Mouse (Mus musculus): ENCODE data around the gene Plxnc1.

The Plxnc1 gene

GRCm38 (mm10) chr10:94823971-94824760 lies 120.5 kb downstream of the Plxnc1 start:
- DNase-seq (ENCODE audit: low spot score in 2 of 2): no peak

DNA sequence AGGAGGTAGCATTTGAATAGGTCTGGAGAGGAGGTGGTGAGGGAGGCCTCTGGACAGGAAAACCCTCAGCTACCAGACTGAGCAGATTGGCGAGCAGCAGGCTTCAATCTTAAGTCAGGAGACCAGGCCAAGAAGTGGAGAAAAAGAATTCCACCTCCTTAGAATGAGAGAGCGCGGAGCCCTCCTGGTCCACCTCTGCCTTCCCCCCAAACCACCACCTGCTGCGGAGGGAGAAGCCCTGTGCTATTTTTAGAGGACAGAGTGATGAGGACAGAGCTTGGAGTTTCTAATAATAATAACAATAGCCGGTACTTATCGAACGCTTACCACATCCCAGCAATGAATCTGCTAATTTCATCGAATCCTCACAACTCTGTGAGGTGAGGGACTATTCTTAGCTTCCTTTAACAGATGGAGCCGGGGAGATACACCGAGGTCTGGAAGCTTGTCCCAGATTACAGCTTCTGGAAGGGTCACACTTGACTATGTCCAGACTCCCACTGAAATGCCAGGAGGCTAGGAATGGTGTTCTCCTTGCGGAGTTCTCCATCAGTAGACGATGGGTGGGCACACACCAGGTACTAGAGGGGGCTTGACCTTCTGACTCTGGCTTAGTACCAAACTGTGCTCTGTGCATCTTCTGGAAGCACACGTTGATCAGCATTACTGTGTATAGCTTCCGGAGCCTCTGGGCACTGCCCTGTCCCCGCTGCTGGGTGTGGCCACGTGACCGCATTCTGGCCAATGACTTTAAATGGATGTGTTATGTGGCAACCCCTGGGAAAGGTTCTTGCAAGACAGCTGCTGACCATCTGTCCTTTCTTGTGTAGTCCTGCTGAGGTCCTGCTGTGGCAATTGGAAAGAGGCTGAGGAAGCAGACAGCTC lies 125.6 kb downstream of the Plxnc1 start:
- DNase-seq (ENCODE audit: low spot score in 2 of 2): no peak

- no peak for DNase-seq (ENCODE audit: low spot score in 2 of 2)
These were observed 126.5 kb downstream of the Plxnc1 start for GRCm38 (mm10) chr10:94818127-94818526.

DNA sequence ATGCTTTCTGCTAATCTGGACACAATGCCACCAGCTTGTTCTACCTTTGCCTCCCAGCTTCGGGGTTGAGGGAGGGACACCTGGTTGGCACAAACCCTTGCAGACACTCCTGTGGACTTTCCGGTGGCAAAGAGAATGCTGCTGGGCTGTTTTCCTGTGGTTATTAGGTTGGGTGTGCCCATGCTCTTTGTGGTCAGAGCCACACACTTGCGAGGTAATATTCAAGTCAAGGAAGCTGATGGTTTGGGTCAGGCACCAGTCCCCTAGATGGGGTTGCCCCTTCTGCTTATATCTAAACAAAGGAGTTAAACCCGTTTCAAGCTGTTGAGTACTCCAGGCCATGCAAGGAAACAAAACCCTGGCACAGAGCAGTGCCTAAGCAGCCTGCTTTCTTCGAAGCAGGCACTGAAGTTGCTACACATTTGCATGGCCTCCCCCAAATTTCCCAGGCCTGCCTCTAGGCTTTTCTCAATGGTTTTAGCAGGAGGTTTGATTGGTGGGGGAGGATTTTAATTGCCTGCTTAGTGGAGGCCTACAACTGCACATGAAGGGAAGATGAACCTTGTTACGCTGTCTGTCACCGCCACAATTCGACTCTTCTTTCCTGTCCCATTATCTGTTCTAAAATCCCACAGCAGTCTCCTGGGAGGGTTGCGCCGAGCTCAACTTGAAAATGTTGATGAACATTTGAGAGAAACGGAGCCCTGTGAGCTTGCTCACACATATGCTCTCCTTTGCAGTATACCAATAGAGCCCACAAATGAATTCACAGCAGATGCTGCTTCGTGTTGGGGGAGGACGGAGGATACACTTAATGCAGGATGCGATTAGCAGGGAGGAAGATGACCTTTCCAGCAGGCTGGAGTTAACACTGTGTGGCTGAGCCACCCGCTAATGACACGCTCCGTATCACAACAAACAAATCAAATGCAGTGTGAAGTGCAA lies 132.5 kb downstream of the Plxnc1 start:
- DNase-seq (ENCODE audit: low spot score in 2 of 2): no peak

- DNase-seq (ENCODE audit: low spot score in 2 of 2): no peak
These were observed 134.6 kb downstream of the Plxnc1 start for GRCm38 (mm10) chr10:94809946-94810472.

DNA sequence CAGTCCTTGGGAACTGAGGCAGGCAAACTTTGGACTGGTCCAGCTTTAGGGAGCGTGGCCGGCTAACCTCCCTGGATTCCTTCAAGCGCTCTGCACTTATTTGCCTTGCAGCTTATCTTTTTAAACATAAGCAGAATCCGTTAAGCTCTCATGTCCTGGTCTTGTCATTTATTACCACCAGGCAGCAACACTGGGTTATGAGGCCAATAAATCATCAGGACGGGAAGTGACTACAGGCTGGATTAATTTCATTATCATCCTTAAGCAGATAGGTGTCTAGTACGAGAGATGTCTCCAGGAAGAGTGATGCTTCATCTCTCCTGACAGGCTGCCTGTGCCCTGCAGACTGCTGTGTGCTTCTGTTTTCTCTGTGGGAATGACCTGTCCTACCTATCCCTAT lies 136.4 kb downstream of the Plxnc1 start:
- DNase-seq (ENCODE audit: low spot score in 2 of 2): no peak

GRCm38 (mm10) chr10:94807323-94807722 lies 137.3 kb downstream of the Plxnc1 start:
- no peak for DNase-seq (ENCODE audit: low spot score in 2 of 2)

DNA sequence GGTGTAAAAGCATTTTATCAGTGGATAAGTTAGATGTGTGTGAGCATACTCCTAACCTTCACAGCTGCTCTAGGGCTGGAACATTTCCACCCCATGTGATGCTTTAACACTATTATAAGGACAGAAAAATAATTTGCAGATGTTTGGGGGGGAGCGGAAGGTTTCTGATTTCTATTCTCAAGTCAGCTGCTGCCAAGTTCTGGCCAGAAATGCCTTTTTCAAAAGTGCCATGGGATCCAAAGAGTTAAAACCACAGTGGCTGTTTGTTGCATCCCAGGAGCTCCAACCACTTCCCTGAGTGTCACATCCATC lies 139.8 kb downstream of the Plxnc1 start:
- no peak for DNase-seq (ENCODE audit: low spot score in 2 of 2)

DNA sequence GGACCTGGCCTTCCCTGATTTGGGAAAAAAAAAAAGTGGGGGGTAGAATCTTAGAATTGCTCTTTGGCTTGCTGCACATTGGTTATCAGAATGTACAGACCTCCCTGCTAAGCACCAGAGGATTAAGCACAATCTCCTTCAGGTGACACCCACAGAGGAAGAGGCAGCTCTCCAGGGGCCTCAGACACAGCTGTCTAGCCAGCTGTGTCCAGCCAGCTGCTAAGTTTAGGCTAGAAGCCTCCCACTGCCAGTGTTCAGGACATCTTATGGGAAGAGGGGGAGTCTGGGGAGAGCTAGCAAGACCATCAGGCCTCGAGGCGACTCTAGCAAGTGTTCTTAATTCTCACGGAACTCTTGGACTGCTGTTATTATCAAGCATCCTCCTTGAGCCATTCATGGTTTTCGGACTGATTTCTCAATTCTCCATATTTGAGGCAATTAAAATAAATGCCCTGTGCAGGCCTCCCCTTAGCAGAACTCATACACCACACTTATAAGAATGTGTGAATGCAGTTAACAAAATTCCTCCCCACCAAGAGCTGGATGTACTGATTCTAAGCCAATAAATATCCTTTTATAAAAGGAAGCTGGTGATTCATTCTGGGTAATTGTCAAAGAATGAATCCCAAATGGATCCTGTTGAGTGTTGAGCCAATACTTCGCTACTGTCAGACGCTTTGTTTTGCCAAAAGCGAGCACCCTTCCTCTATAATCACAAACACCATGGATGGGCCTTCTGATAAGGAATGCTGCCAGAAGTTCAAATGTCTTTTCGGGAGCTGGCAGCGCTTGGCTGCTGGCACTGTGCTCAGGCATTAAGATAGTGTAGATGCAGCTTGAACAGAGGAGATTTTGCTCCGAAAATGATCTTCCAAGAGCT lies 140.4 kb downstream of the Plxnc1 start:
- DNase-seq (ENCODE audit: low spot score in 2 of 2): no peak

GRCm38 (mm10) chr10:94800677-94801354 lies 143.8 kb downstream of the Plxnc1 start:
- DNase-seq (ENCODE audit: low spot score in 2 of 2): no peak

DNA sequence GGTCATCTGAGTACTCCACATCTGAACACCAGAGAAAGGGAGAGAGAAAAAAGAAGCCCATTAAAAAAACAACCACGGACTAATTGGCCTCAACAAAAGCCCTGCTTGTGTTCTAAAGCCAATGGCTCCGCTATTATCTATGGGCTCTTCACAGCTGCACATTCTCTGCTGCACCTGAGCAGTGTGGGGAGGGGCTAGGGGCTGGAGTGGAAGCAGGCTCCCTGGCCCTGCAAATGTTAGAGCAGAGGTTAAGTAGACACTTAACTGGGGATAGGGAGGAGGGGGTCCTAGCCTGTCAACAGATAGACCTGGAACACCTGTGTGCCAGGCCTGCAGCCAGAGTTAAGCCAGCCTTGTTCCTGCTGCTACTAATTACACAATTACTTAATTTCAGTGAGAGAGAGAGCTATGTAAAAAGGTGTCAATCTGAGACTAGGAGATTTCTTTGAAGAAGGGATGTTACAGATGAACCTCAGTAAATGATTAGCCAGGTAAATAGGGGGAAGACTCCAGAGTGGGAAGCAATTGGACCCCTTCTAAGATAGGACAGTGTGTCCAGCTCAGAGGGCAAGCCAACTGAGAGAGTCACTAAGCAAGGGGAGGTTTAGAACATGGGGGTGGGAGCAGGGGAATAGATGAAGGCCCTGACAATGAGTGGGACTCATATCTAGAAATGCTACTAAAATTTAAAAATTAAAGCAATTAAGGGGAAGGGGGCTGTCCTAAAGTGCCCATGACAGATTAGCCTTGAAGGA lies 145.0 kb downstream of the Plxnc1 start:
- DNase-seq (ENCODE audit: low spot score in 2 of 2): no peak

GRCm38 (mm10) chr10:94798128-94798527 lies 146.5 kb downstream of the Plxnc1 start:
- no peak for DNase-seq (ENCODE audit: low spot score in 2 of 2)

DNA sequence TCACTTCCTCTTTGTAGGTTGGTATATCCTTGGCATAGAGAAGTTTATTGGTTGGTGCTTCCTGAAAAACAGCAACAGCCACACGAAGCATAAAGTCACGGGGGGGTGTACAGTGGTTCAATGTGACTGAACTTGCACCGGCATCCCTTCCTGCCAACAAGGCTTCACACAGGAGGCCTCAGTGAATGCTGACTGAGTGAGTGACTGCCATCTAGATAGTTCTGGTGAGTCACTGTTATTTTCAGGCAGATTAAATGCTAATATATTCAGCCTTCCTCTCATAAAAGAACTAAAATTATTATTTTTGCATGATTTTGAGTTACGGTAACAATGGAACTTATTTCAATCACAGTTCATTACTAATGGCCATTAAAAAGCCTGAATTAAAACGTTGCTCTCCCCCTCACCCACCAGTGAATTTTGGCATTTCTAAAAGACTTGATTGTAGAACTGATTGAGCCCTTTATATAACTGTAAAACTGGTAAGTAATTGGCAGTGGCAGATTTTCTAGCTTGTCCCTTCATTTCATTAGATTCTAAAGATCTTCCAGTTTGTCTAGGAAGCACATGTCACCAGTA lies 149.9 kb downstream of the Plxnc1 start:
- DNase-seq (ENCODE audit: low spot score in 2 of 2): no peak

DNA sequence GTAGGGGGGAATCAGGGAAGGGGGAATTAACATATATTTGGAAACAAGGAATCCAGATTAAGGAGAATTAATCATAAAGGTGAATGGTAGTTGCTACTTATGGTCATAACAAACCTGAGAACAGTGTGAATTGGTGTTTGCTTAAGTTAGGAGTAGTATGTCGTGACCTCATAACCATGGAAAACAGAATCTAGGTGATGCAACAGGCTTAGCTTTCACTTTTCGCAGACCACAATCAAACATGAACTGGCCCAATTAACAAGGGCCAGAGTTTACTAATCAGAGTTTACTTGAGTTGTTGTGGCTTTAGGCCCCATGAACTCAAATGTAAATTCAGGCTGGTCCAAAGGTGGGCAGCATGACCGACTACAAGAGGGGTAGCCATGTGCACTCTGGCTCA lies 150.7 kb downstream of the Plxnc1 start:
- no peak for DNase-seq (ENCODE audit: low spot score in 2 of 2)

GRCm38 (mm10) chr10:94789205-94789604 lies 155.4 kb downstream of the Plxnc1 start:
- no peak for DNase-seq (ENCODE audit: low spot score in 2 of 2)

DNA sequence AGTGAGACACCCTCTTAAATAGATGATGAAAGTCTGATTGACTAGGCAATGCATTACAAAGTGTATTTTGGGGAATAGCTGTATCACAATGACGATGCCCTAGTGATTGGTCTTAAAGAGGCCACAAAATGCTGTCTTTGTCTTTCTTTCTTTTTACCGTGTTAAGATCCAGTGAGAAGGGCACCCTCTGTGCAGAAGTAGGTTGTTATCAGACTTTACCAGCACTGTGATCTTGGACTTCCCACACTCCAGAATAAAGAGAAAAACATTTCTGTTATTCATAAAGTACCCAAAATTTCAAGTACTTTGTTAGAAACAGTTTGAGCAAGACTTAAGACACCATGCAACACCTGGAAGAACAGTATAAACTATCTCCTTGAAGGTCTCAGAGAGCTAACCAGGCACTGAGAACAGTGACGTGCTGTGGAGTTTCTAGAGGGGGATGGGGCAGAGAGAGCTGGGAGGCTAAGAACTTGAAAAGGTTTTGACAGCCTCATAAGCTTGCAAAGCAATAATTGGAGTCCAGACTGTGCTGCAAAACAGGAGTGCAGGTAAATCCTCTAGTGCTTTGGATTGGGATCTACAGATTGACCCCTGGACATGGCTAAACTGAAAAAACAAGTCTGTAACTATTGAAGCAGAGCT lies 163.9 kb downstream of the Plxnc1 start:
- no peak for DNase-seq (ENCODE audit: low spot score in 2 of 2)

GRCm38 (mm10) chr10:94779319-94779718 lies 165.3 kb downstream of the Plxnc1 start:
- no peak for DNase-seq (ENCODE audit: low spot score in 2 of 2)

GRCm38 (mm10) chr10:94777576-94777975 lies 167.1 kb downstream of the Plxnc1 start:
- no peak for DNase-seq (ENCODE audit: low spot score in 2 of 2)

- no peak for DNase-seq (ENCODE audit: low spot score in 2 of 2)
These were observed 173.1 kb downstream of the Plxnc1 start for GRCm38 (mm10) chr10:94771496-94771895.

Measured in spleen, postnatal 10 days (tissue).